Mouse (Mus musculus): ENCODE measurements around the gene Isoc2b. TPM values are rescaled to one million over a fixed set of nuclear protein-coding genes. Genes with fewer than 3 reads are reported as not detected.

Isoc2b gene
- polyA plus RNA-seq, 1 experiment from 2014 or later = 6.5 TPM

GRCm38 (mm10) chr7:4906466-4906950, 36.5 kb upstream of the Isoc2b start, which contains the start of gene Gm36210:
TSS of gene Gm36210 (minus strand) at chr7:4906516.
- 75% methylated on average over 10 of the region's 10 CpGs for WGBS
- Histone ChIP-seq H3K36me3 (ENCODE audit: control insufficient read depth, insufficient read depth, low read length) (no peaks in the 10 kb centered on the region), H3K27ac (replicated peaks; ENCODE audit: low read depth, low read length) (no peak within 1 kb of the TSS), H3K27me3 (replicated peaks; ENCODE audit: control insufficient read depth, insufficient read depth, low read length) (no peaks in the 10 kb centered on the region), H3K9me3 (ENCODE audit: control insufficient read depth, low read length) (no peaks in the 10 kb centered on the region), H3K4me2 (ENCODE audit: low read depth, low read length) (no peak within 1 kb of the TSS), H3K4me3 (ENCODE audit: low read depth, low read length) (no peak within 1 kb of the TSS), H3K4me1 (ENCODE audit: control insufficient read depth, insufficient read depth, low read length) (no peaks in the 10 kb centered on the region), H3K9ac (ENCODE audit: low read depth, low read length) (no peak within 1 kb of the TSS)
- no peak for DNase-seq (ENCODE audit: low spot score)
- no peak for ATAC-seq (ENCODE audit: low read depth)

- H3K4me1 ChIP-seq (ENCODE audit: control insufficient read depth, insufficient read depth, low read length) = no peaks in the 10 kb centered on the region
- no peak overlapping the region for H3K27ac ChIP-seq (replicated peaks; ENCODE audit: low read depth, low read length)
- no peak overlapping the region for H3K9ac ChIP-seq (ENCODE audit: low read depth, low read length)
- H3K27me3 ChIP-seq (replicated peaks; ENCODE audit: control insufficient read depth, insufficient read depth, low read length) = peaks cover 3% of the 10 kb centered on the region; the same call in 1 of the 2 replicates
- DNase-seq (ENCODE audit: low spot score) (no peak), ATAC-seq (ENCODE audit: low read depth) (no peak)
- H3K4me3 ChIP-seq (ENCODE audit: low read depth, low read length) = no peak overlapping the region
- H3K4me2 ChIP-seq (ENCODE audit: low read depth, low read length) = no peak overlapping the region
- WGBS = 84% methylated on average over 9 of the region's 9 CpGs
- no peaks in the 10 kb centered on the region for H3K36me3 ChIP-seq (ENCODE audit: control insufficient read depth, insufficient read depth, low read length)
- H3K9me3 ChIP-seq (ENCODE audit: control insufficient read depth, low read length) = peaks cover 4% of the 10 kb centered on the region; the same call in 1 of the 2 replicates
These were observed 32.3 kb upstream of the Isoc2b start for GRCm38 (mm10) chr7:4902404-4902803.

GRCm38 (mm10) chr7:4901171-4901570, 31.1 kb upstream of the Isoc2b start:
- ATAC-seq (ENCODE audit: low read depth) = no peak

GRCm38 (mm10) chr7:4900523-4900851, 30.4 kb upstream of the Isoc2b start:
- Histone ChIP-seq H3K4me1 (ENCODE audit: control insufficient read depth, insufficient read depth, low read length) (no peaks in the 10 kb centered on the region), H3K9me3 (ENCODE audit: control insufficient read depth, low read length) (peaks cover 4% of the 10 kb centered on the region; the same call in 1 of the 2 replicates), H3K27ac (replicated peaks; ENCODE audit: low read depth, low read length) (no peak overlapping the region), H3K36me3 (ENCODE audit: control insufficient read depth, insufficient read depth, low read length) (no peaks in the 10 kb centered on the region), H3K4me3 (ENCODE audit: low read depth, low read length) (peak overlapping the region; percentile 24), H3K9ac (ENCODE audit: low read depth, low read length) (0 out of 2 replicates have a peak overlapping the region, but pooled peaks have one; percentile 5), H3K4me2 (ENCODE audit: low read depth, low read length) (peak overlapping the region; percentile 54), H3K27me3 (replicated peaks; ENCODE audit: control insufficient read depth, insufficient read depth, low read length) (peaks cover 3% of the 10 kb centered on the region; the same call in 1 of the 2 replicates)
- ATAC-seq (ENCODE audit: low read depth) = no peak
- DNase-seq (ENCODE audit: low spot score) = no peak
- WGBS = 29% methylated on average over 11 of the region's 11 CpGs

More at GRCm38 (mm10) chr7:4901171-4901570, 31.1 kb upstream of the Isoc2b start:
- no peak overlapping the region for H3K4me3 ChIP-seq (ENCODE audit: low read depth, low read length)
- H3K4me2 ChIP-seq (ENCODE audit: low read depth, low read length) = no peak overlapping the region
- 46% methylated on average over 8 of the region's 8 CpGs for WGBS
- H3K9ac ChIP-seq (ENCODE audit: low read depth, low read length) = no peak overlapping the region
- peaks cover 3% of the 10 kb centered on the region; the same call in 1 of the 2 replicates for H3K27me3 ChIP-seq (replicated peaks; ENCODE audit: control insufficient read depth, insufficient read depth, low read length)
- DNase-seq (ENCODE audit: low spot score) = no peak
- no peaks in the 10 kb centered on the region for H3K36me3 ChIP-seq (ENCODE audit: control insufficient read depth, insufficient read depth, low read length)
- peaks cover 4% of the 10 kb centered on the region; the same call in 1 of the 2 replicates for H3K9me3 ChIP-seq (ENCODE audit: control insufficient read depth, low read length)
- H3K27ac ChIP-seq (replicated peaks; ENCODE audit: low read depth, low read length) = no peak overlapping the region
- H3K4me1 ChIP-seq (ENCODE audit: control insufficient read depth, insufficient read depth, low read length) = no peaks in the 10 kb centered on the region

- Histone ChIP-seq H3K27me3 (replicated peaks; ENCODE audit: control insufficient read depth, insufficient read depth, low read length) (peaks cover 3% of the 10 kb centered on the region; the same call in 1 of the 2 replicates), H3K4me1 (ENCODE audit: control insufficient read depth, insufficient read depth, low read length) (no peaks in the 10 kb centered on the region), H3K4me3 (ENCODE audit: low read depth, low read length) (peak overlapping the region; percentile 24), H3K4me2 (ENCODE audit: low read depth, low read length) (peak overlapping the region; percentile 54), H3K9me3 (ENCODE audit: control insufficient read depth, low read length) (peaks cover 4% of the 10 kb centered on the region; the same call in 1 of the 2 replicates), H3K27ac (replicated peaks; ENCODE audit: low read depth, low read length) (no peak overlapping the region), H3K36me3 (ENCODE audit: control insufficient read depth, insufficient read depth, low read length) (no peaks in the 10 kb centered on the region), H3K9ac (ENCODE audit: low read depth, low read length) (peak overlapping the region; percentile 11)
- ATAC-seq (ENCODE audit: low read depth) (no peak; the same call in 1 of the 2 replicates), DNase-seq (ENCODE audit: low spot score) (peak; percentile 55)
- WGBS = 5% methylated on average over 19 of the region's 19 CpGs
These were observed 29.8 kb upstream of the Isoc2b start for GRCm38 (mm10) chr7:4899649-4900522.

- Histone ChIP-seq H3K27ac (replicated peaks; ENCODE audit: low read depth, low read length) (no peak overlapping the region), H3K27me3 (replicated peaks; ENCODE audit: control insufficient read depth, insufficient read depth, low read length) (peaks cover 3% of the 10 kb centered on the region; the same call in 1 of the 2 replicates), H3K36me3 (ENCODE audit: control insufficient read depth, insufficient read depth, low read length) (no peaks in the 10 kb centered on the region), H3K9me3 (ENCODE audit: control insufficient read depth, low read length) (peaks cover 4% of the 10 kb centered on the region; the same call in 1 of the 2 replicates), H3K9ac (ENCODE audit: low read depth, low read length) (peak overlapping the region; percentile 11), H3K4me2 (ENCODE audit: low read depth, low read length) (peak overlapping the region; percentile 54), H3K4me3 (ENCODE audit: low read depth, low read length) (peak overlapping the region; percentile 24), H3K4me1 (ENCODE audit: control insufficient read depth, insufficient read depth, low read length) (no peaks in the 10 kb centered on the region)
- DNase-seq (ENCODE audit: low spot score) (peak; percentile 32), ATAC-seq (ENCODE audit: low read depth) (peak; percentile 83)
- 14% methylated on average over 18 of the region's 18 CpGs for WGBS
These were observed 29.0 kb upstream of the Isoc2b start for GRCm38 (mm10) chr7:4898851-4899648.

GRCm38 (mm10) chr7:4895186-4895585, 25.1 kb upstream of the Isoc2b start:
- ATAC-seq (ENCODE audit: low read depth) (no peak), DNase-seq (ENCODE audit: low spot score) (no peak)
- no peak overlapping the region for H3K27ac ChIP-seq (replicated peaks; ENCODE audit: low read depth, low read length)
- H3K36me3 ChIP-seq (ENCODE audit: control insufficient read depth, insufficient read depth, low read length) = no peaks in the 10 kb centered on the region
- WGBS = 55% methylated on average over 9 of the region's 11 CpGs
- H3K4me3 ChIP-seq (ENCODE audit: low read depth, low read length) = no peak overlapping the region
- H3K27me3 ChIP-seq (replicated peaks; ENCODE audit: control insufficient read depth, insufficient read depth, low read length) = peaks cover 3% of the 10 kb centered on the region; the same call in 1 of the 2 replicates
- no peaks in the 10 kb centered on the region for H3K4me1 ChIP-seq (ENCODE audit: control insufficient read depth, insufficient read depth, low read length)
- H3K9me3 ChIP-seq (ENCODE audit: control insufficient read depth, low read length) = no peaks in the 10 kb centered on the region
- no peak overlapping the region for H3K4me2 ChIP-seq (ENCODE audit: low read depth, low read length)
- no peak overlapping the region for H3K9ac ChIP-seq (ENCODE audit: low read depth, low read length)

GRCm38 (mm10) chr7:4886680-4887079, 16.6 kb upstream of the Isoc2b start:
- H3K27ac ChIP-seq (replicated peaks; ENCODE audit: low read depth, low read length) = no peak overlapping the region
- no peak overlapping the region for H3K4me3 ChIP-seq (ENCODE audit: low read depth, low read length)
- no peaks in the 10 kb centered on the region for H3K4me1 ChIP-seq (ENCODE audit: control insufficient read depth, insufficient read depth, low read length)
- H3K36me3 ChIP-seq (ENCODE audit: control insufficient read depth, insufficient read depth, low read length) = no peaks in the 10 kb centered on the region
- no peak for ATAC-seq (ENCODE audit: low read depth)
- 46% methylated on average over 4 of the region's 4 CpGs for WGBS
- H3K9me3 ChIP-seq (ENCODE audit: control insufficient read depth, low read length) = peaks cover 13% of the 10 kb centered on the region; the same call in 1 of the 2 replicates
- no peak overlapping the region for H3K4me2 ChIP-seq (ENCODE audit: low read depth, low read length)
- H3K27me3 ChIP-seq (replicated peaks; ENCODE audit: control insufficient read depth, insufficient read depth, low read length) = no peaks in the 10 kb centered on the region
- no peak for DNase-seq (ENCODE audit: low spot score)
- H3K9ac ChIP-seq (ENCODE audit: low read depth, low read length) = no peak overlapping the region

Data from embryonic facial prominence, embryonic 14.5 days (tissue).